Mouse (Mus musculus) ES-E14 (cell line): Measurements from ENCODE around the gene Cnpy1. TPM values are rescaled to one million over a fixed set of nuclear protein-coding genes. Genes with fewer than 3 reads are reported as not detected.

ENCODE experiments used
- DNase-seq: peaks from one replicate; pipeline ENCODE4 v3.0.0-alpha.2; 2013; ENCODE audit warnings: low read depth, low spot score
- H3K27ac ChIP-seq: 2 replicates; pipeline ENCODE4 v1.5.1; 2012; ENCODE audit warnings: low read depth, mild to moderate bottlenecking, low read length, moderate library complexity, mixed read lengths; ENCODE audit not compliant: poor library complexity, insufficient read depth, severe bottlenecking
- H3K36me3 ChIP-seq: 2 replicates; pipeline ENCODE4 v1.6.1; 2012; ENCODE audit warnings: mild to moderate bottlenecking, low read length, moderate library complexity, mixed read lengths; ENCODE audit not compliant: control insufficient read depth, poor library complexity, insufficient read depth, severe bottlenecking
- H3K4me1 ChIP-seq, 2 experiments: fragments of 150-350 bp in 1 of 2; sonication (generic) in 1 of 2; 2 replicates each; pipeline ENCODE4 v1.6.1; 2012; ENCODE audit warnings: low read length in 2 of 2, mild to moderate bottlenecking in 1 of 2, mixed read lengths in 1 of 2; ENCODE audit not compliant: control insufficient read depth in 2 of 2, insufficient read depth in 2 of 2, poor library complexity in 1 of 2
- H3K4me3 ChIP-seq, 2 experiments: fragments of 150-350 bp in 1 of 2; sonication (generic) in 1 of 2; 2 replicates each; pipeline ENCODE4 v1.5.1; 2012; ENCODE audit warnings: low read length in 2 of 2, low read depth in 1 of 2, mild to moderate bottlenecking in 1 of 2, mixed read lengths in 1 of 2; ENCODE audit not compliant: insufficient read depth in 1 of 2, poor library complexity in 1 of 2, severe bottlenecking in 1 of 2
- H3K9ac ChIP-seq: 2 replicates; pipeline ENCODE4 v1.6.1; 2012; ENCODE audit warnings: low read depth, mild to moderate bottlenecking, low read length, mixed read lengths; ENCODE audit not compliant: poor library complexity, insufficient read depth, severe bottlenecking
- H3K9me3 ChIP-seq: fragments of 150-350 bp; sonication (generic); 2 replicates; pipeline ENCODE4 v1.6.1; 2012; ENCODE audit warnings: low read depth, mild to moderate bottlenecking, low read length; ENCODE audit not compliant: control insufficient read depth, insufficient read depth
- CHD2 ChIP-seq: IDR thresholded peaks from 2 replicates; pipeline ENCODE4 v1.6.1; 2014; ENCODE audit warnings: mild to moderate bottlenecking, low read depth, low read length, inconsistent platforms
- HCFC1 ChIP-seq: IDR thresholded peaks from 2 replicates; pipeline ENCODE4 v1.6.1; 2012; ENCODE audit warnings: low read length, inconsistent platforms, borderline replicate concordance; ENCODE audit not compliant: insufficient read depth
- MAFK ChIP-seq: IDR thresholded peaks from 2 replicates; pipeline ENCODE4 v1.6.1; 2014; ENCODE audit warnings: mild to moderate bottlenecking, low read depth, low read length, inconsistent platforms; ENCODE audit not compliant: insufficient read depth
- ZC3H11A ChIP-seq: IDR thresholded peaks from 2 replicates; pipeline ENCODE4 v1.6.1; 2012; ENCODE audit warnings: low read depth, mild to moderate bottlenecking, inconsistent platforms, low read length, borderline replicate concordance
- ZNF384 ChIP-seq: IDR thresholded peaks from 2 replicates; pipeline ENCODE4 v1.6.1; 2012; ENCODE audit warnings: low read depth, low read length, inconsistent platforms
- in situ Hi-C, 2 experiments: fragments of 600-800 bp; cut with MboI; formaldehyde crosslinking; loops; one replicate each; pipeline ENCODE4 v1.15.1; 2025; ENCODE audit warnings: low sequenced_read_pairs in 2 of 2, inconsistent platforms in 1 of 2; ENCODE audit not compliant: unreplicated experiment in 2 of 2
- total RNA-seq: library from RNA; depleted of rRNA; stranded (reverse); fragments of 300-350 nt; gene quantifications from 2 replicates; pipeline ENCODE4 v1.2.3, GENCODE M21; 2012

The Cnpy1 gene
- total RNA-seq, 1 experiment, result 76.9 TPM

DNA sequence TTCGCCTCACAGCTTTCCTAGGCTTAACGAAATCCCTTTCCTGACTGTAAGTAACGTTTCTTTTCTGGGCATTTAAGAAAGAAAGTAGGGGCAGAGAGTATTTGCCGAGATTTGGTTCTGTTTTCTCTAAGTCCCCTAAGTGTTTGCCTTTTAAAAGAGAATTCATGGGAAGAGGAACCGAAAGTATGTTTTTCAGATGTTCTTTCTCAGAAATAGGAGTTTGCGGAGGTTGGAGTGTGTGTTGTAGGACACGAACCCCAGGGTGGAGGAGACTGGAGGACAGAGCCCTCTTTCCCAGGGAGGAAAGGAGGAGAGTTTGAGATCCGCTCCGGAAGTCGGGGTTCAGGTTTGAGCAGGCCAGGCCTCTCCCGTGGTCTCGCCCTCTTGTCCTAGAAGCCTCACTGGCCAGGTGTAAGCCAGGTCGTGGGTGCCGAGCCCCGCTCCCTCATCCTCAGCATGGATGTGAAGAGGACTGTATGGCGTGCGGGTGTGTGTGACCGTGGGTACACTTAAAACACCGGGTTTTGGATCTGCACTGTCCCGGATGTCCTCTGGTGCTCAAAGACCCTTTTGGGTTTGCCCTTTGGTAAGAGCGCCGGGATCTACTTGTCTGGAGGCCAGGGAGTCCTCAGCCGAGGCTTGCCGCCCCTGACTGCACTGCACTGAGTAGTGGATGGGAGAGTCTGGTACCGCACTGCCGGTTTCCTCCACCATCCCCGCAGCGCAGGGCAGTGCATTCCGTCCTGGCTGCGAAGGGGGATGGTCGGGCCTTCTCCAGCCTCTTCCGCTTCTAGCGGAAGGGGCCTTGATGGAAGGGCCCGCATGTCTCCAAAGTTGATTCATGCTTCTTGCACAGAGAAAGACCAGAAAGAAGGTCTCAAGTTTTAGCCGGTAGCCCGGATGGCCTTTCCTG is 77.1 kb downstream of the Cnpy1 start:
- no peaks in the 10 kb centered on the region for H3K9me3 ChIP-seq
- TF ChIP-seq CHD2, result no peak
- TF ChIP-seq ZC3H11A, result no peak
- TF ChIP-seq ZNF384, result no peak
- TF ChIP-seq HCFC1, result no peak
- TF ChIP-seq MAFK, result no peak
- H3K27ac ChIP-seq, result no peak overlapping the region
- H3K36me3 ChIP-seq, result no peaks in the 10 kb centered on the region
- H3K9ac ChIP-seq, result no peak overlapping the region
- H3K4me1 ChIP-seq, result peaks cover 2 to 7% of the 10 kb centered on the region in 2 experiments; a peak in 1 of 4 replicates
- in situ Hi-C loops, result loop anchor here (5.0 to 10.0 kb wide), 4 partner anchors 294 to 1309 kb away; partner anchors contain the start of genes Mnx1 (in 2 of the 2) and Shh (in 1 of the 2)
- DNase-seq, result no peak
- H3K4me3 ChIP-seq, result peak overlapping the region; percentile 6 to 15; a peak in 3 of 4 replicates

DNA sequence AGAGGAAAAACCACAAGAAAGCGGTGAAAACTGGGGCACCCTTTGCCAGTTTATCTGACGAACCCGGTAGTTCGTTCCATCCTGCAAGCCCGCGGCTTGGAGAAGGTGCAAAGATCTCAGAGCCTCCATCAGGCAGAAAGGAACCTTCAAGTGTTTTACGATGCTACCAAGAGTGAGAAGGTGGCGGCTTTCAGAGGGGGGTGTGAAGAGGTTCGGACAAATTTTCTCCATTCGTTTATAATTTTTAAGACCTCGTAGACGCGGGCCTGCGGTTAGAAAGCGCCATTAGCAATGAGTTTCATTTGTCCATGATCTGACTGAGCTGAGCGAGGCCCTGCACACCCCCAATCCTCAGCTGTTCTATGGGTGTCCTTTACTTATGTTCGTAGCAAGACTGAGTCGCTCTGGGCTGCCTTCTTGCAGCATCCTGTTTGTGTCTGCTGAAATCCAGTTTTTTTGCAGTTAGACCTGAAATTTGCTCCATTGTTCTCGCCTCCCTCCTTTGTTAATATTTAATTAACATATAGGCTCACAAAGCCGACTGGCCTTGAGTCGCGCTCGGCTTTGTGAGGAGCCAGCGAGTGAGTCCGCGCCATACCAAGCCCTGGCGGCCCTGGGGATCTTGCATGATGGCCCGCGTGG is 77.9 kb downstream of the Cnpy1 start:
- H3K9me3 ChIP-seq, result no peaks in the 10 kb centered on the region
- peak overlapping the region; percentile 6 to 66; a peak in 2 of 4 replicates for H3K4me3 ChIP-seq
- no peak for TF ChIP-seq ZNF384
- no peak for TF ChIP-seq HCFC1
- H3K36me3 ChIP-seq, result no peaks in the 10 kb centered on the region
- H3K27ac ChIP-seq, result no peak overlapping the region
- no peak overlapping the region for H3K9ac ChIP-seq
- in situ Hi-C loops, result loop anchor here (5.0 to 10.0 kb wide), 4 partner anchors 295 to 1310 kb away; partner anchors contain the start of genes Mnx1 (in 2 of the 2) and Shh (in 1 of the 2)
- peaks cover 2 to 7% of the 10 kb centered on the region in 2 experiments; a peak in 1 of 4 replicates for H3K4me1 ChIP-seq
- DNase-seq, result no peak

DNA sequence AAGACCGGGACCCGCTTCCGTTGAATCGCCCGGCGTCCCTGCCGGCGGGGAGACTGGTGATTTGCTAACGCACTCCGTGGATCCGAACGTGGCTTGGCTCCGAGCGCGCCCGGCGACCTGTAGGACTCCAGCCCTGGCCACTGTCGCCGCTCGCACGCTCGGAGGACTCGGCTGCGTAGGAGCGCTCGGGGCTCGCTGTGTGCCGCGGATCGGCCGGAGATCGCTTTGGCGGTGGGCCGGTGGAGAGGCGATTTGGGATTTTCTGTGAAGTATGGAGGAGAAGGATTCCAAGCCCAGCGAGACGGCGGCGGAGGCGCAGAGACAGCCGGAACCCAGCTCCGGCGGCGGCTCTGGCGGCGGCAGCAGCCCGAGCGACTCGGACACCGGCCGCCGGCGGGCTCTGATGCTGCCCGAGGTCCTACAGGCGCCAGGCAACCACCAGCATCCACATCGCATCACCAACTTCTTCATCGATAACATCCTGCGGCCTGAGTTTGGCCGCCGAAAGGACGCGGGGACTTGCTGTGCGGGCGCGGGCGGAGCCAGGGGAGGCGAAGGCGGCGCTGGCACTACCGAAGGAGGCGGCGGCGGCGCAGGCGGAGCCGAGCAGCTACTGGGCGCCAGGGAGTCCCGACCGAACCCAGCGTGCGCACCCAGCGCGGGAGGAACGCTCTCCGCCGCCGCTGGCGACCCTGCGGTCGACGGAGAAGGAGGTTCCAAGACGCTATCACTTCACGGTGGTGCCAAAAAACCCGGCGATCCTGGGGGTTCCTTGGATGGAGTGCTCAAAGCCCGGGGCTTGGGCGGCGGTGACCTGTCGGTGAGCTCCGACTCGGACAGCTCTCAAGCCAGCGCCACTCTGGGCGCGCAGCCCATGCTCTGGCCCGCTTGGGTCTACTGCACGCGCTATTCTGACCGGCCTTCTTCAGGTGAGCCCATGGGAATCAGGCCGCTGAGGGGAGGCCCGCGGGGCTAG is 79.1 kb downstream of the Cnpy1 start:
- Histone ChIP-seq H3K27ac (no peak overlapping the region), H3K4me1 (peaks cover 2 to 7% of the 10 kb centered on the region in 2 experiments; a peak in 1 of 4 replicates), H3K9ac (peak overlapping the region; percentile 70), H3K4me3 (peak overlapping the region; percentile 66 to 74), H3K36me3 (no peaks in the 10 kb centered on the region), H3K9me3 (no peaks in the 10 kb centered on the region)
- TF ChIP-seq MAFK (no peak), HCFC1 (no peak), ZC3H11A (no peak), ZNF384 (no peak), CHD2 (no peak)
- no peak for DNase-seq
- in situ Hi-C loops, result loop anchor here (5.0 to 10.0 kb wide), 4 partner anchors 296 to 1311 kb away; partner anchors contain the start of genes Mnx1 (in 2 of the 2) and Shh (in 1 of the 2)
